Mouse (Mus musculus) urinary bladder, postnatal 10 days (tissue): ENCODE data around the gene Npcd.
"Not testable (repeated sequence)": the region's sequence is repeated elsewhere in the genome, so short reads cannot be mapped to it uniquely, and the experiment has no call there.

Experiments
- DNase-seq: peaks from one replicate; pipeline ENCODE4 v3.0.0; 2022; ENCODE audit warnings: low spot score

Gene Npcd

DNA sequence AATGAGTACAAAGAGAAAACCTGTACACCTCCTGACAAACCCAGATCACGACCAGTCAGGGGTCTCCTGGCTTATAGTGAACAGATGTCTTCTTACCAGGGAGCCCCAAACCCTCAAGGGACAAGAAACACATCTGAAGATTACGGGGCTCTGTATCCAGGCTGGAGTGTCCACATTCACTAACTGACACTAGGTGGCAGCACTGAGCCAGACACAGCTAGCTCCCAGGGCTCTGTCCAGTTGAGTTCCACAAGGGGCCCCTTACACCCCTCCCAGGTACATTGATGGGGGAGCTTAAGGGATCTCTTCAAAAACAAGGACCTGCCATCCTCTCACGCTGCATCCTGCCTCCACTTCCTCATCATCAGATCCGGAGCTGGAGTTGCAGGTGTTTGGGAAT is 3.6 kb downstream of the Npcd start:
- no peak for DNase-seq

DNA sequence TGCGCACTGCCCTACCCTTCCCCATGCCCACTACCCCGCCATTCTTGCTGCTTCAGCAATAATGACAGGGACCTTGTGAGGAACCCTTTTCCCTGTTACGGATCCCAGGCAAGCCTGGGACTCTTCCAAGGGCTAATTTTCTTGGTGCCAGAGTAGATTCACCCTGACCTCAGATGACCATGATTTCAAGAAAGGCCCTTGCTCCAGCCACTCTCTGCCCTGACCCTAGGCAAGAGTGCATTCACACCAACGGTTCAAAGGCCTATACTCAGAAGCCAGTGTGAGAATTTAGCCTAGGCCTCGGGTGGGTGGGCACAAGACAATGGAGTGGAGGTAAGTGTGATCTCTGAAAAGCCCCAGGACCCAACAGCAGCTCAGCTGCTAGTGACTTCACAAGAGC is 4.6 kb downstream of the Npcd start:
- DNase-seq = no peak

DNA sequence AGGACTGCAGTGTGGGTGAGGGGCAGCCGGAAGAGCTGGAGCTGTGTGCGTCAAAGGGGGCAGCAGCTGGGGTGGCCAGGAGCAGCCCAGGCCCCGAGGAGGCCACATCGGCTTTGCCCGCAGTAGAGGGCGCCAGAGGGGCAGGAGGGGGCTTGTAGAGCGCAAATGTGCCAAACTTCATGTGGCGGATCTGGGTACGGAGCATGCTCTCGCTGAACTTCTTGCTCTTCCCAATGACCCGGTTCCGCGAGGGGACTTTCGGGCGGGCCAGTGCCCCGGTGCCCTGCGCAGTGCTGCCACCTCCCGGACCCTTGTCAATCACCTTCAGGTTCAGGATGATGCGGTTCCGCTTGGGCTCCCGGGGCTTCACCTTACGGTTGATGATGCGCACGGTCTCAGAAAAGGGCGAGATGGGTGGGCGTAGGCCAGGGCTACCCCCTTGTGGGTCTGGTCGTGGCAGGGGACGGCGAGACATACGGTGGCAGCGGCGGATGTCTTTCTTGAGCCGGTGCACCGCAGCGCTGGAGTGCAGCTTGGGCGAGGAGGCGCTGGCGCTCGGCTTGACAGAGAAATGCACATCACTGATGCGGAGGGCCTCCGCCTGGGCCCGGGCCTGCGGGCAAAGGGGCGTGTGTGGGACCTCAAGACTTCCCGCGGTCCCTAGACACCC is 5.5 kb downstream of the Npcd start:
- no peak for DNase-seq

DNA sequence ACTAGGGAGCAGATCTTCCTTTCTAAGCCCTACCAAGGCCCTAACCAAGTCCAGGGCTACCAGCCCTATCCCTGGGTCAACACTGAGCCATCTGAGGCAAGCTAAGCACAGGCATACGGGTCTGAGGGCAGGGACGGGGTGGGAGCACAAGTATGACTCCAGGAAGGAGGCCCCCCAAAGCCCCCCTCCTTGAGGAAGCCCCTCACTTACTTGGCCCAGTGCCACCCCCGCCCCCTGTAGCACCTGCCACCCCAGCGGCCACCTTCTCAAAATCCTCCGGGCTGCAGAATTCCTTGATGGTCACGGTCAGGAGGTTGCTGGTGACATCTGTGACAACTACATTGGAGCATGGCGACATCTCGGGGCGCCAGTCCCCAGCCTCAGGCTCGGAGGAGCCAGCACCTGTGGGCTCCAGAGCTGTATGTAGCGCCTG is 6.2 kb downstream of the Npcd start:
- no peak for DNase-seq

DNA sequence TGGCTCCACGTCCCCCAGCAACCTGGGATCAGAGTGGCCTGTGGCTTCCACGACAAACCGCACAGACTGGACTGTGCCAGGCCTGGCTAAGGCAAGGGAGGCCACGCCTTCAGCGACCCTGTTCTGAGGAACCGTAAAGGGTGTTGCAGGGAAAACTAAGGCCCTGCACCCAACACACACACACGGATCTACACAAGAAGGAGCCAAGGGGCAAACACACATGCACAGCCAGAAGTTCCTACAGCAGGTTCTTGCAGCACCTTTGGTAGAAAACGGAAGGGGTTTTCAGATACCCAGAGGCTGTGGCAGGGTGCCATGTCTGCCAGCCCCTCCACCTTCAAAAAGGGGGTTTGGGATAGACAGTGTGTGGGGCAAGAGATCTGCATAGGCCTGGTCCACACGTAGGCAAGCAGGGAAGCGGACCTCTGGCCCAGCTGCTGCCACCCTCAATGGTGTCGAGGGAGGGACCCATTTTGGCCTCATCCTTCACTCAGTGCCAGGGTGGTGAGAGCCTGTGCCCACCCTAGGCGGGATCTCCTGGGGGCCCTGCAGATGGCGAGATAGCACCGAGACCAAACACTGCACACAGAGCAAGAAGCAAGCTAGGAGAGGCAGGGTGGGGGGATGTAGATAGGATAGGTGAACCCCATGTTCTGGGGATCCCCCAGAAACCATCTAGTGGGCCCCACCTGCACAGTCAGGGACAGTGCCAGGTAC is 6.8 kb downstream of the Npcd start:
- DNase-seq = no peak

DNA sequence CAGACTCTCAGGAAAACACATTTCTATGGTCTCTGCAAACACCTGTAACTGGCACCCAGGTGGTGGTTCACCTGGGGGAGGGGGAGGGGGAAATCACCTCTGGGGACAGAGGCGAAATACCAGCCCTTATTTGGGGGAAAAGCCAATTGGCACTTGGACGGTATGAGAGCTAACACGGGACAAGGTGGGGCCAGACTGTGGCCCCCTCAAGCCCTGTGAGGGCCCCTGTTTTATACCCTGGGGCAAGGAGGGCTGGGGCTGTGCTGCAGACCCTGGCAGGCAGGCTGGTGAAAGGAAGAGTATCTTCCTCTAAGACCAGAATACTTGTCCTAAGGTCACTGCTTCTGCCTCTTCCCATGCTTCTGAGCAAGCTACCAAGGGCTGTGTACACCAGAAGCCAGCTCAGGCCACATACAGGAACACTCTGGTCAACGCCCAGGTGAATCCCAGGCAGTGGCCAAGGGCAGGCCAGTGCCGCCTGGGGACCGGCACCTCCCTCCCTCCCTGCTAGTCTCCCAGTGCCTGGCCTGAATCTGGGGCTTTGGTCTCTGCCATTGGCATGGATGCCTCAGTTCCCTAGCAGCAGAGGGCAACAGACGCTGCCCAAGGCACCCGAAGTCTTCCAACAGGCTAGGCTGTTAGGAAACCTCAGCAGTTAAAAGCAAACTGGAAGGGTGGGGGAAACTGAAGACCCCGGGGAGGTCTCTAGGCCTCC is 7.7 kb downstream of the Npcd start:
- DNase-seq = no peak

GRCm38 (mm10) chr15:79825146-79825825 is 8.8 kb downstream of the Npcd start:
- DNase-seq = no peak

DNA sequence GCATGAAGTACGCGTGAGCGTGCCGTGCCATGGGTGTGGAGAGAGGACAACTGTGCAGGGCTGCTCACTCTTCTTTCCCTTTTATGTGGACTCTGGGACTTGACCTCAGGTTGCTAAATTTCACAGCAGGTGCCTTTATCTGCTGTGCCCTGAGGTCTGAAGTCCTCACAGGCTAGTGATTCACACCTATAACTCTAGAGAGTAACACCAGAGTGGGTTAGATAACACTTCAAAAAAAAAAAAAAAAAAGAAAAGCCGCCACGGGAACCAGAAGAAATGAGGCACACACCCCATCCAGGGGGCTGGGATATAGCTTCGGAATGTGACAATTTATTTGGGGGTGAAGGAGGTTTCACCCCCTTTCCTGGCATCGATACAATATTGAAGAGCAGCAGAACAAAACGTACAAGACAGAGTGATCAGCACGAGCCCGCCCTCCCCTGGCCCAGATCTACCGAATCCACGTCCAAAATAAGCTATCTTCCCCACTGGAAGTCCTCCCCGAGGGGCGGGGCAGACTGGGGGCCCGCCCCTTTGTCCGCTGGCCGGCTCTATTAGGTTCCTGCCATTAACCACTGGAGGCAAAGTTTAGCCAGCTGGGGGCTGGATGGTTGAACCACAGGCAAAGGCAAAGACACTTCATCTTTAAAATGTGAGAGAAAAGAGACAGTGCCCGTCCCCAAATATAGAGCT is 10.3 kb downstream of the Npcd start:
- DNase-seq = no peak

GRCm38 (mm10) chr15:79822265-79823199 is 11.5 kb downstream of the Npcd start:
- no peak for DNase-seq

GRCm38 (mm10) chr15:79818325-79818724 is 15.7 kb downstream of the Npcd start:
- no peak for DNase-seq

GRCm38 (mm10) chr15:79813666-79814258 is 20.3 kb downstream of the Npcd start:
- DNase-seq = no peak

GRCm38 (mm10) chr15:79812840-79813239 is 21.2 kb downstream of the Npcd start:
- DNase-seq = not testable (repeated sequence)

DNA sequence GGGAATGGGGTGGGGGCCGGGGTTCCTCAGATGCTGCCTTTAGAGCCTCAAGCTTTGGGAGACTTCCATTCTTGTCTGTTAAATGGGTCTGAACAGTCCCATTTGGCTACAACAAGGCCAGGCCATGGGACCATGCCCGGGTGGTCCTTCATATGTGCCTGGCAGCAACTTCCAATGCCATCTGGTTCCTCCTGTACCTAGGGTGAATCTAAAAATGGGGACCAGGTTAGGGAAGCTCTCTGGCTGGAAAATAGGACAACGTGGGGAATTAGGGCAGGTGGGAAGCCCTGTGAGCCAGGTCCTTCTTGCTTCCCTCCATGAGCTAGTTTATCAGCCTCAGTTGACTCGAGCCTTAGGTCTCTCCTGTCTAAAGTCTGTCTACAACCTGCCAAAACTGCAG is 23.0 kb downstream of the Npcd start:
- DNase-seq = no peak

DNA sequence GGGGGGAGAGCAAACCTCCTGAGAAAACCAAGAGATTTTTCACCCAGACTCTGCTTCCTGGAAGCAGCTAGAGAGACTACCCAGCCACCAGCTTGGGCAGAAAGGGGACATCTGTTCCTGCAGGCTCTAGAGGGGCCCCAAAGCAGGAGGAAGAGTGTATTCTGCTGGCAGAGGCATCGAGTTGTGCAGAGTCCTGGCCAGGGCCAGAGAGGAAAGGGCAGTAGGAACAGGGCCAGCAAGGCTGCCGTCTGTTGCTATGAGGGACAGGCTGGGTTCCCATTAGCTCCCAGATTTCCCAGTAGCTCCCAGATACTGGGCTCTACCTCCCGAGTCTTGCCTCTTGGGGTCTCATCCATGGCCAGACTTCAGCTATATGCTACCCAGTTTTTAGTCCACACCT is 24.0 kb downstream of the Npcd start:
- DNase-seq = no peak

DNA sequence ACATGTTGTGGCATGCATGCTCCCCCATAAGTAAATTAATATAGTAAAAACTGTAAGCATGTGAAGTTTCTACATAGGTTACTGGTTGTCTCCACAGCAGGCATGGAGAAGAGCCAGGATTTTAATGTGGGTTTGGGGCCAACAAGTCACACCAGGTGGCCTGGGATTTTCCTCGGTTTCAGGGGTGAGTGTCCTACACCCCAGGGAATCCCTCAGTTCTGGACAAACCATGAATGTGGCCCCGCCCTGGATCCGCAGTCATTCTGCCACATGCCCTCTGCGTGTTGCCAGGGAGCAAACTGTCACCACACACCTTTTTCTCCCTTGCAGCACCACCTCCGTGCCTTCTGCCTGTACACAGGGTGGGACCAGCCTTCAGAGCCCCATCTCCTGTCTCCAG is 25.4 kb downstream of the Npcd start:
- DNase-seq = no peak

DNA sequence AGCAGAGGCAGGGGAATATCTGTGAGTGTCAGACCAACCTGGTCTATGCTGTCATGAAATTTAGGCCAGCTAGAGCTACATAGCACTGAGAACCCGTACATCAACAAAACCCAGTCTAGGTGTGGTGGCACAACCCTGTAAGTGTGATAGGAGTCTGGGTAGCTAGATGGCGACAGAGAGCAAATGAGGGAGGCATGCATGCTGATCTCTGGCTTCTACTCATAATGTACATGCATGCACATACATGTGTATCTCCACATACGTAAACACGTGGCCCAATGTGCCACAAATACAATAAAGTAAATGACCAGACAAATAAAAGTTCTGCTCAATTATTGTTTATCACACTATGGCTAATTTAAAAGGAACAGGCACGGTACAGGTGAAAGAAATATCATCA is 25.9 kb downstream of the Npcd start:
- DNase-seq = no peak

- DNase-seq = no peak
Measured at GRCm38 (mm10) chr15:79807050-79807449, 27.0 kb downstream of the Npcd start.

DNA sequence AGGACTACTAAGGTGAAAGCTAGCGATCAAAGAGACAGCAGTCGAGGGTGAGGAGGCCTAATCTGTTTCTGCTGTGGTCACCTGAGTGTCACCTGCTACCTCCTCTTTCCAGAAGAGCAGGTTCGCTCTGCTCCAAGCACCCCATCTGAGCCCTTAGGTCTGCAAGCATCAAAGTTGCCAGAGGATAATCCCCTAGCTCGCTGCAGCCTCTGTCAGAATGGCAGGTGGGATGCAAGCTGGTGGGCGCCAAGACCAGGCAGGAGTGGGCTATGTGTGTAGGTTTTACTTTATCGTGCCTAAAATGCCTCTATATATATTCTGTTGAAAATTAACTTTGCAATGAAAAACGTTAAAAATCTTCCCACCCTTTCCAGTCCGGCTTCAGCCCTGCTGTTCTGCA is 28.8 kb downstream of the Npcd start:
- DNase-seq = no peak

DNA sequence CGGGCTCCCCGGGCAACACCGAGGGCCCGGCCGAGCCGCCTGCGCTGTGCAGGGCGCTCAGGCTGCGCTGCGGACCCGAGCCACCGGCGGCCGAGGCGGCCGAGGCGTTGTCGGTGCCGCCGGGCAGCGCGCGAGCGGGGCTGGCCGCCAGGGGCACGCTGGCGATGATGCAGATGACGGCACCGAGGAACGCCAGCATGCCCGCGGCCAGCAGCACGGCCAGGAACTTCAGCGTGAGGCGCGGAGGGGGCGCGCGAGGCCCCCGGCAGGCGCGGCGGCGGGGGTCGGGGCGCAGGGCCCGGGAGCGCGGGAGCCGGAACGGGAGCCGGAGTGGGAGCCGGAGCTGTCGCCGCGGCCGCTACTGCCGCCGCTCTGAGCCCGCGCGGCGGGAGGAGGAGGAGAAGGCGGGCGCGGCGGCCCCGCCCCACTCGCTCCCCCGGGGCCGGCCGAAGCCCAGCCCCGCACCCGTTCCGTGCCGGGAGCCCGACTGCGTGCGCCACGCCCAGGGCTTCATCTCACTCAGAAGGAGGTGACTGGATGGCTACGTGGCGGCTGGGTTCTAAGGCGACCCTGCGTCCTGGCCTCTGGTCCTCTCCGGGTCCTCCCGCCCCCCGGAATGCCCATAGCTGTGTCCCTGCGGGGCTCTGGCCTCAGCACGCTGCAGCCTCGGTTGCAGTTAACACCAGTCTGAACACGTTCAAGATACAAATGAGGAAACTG is 29.5 kb downstream of the Npcd start, which contains the start of gene Nptxr:
TSS of gene Nptxr (minus strand) at position 415 of the 720 bp plus-strand sequence.
- no peak for DNase-seq
